Mouse (Mus musculus) lung, postnatal 0 days (tissue): Measurements from ENCODE around the gene Usp47.

Experiments
- CTCF ChIP-seq: IDR thresholded peaks from 2 replicates; pipeline ENCODE4 v1.5.1; 2016; ENCODE audit warnings: antibody characterized with exemption, mild to moderate bottlenecking
- EP300 ChIP-seq: IDR thresholded peaks from 2 replicates; pipeline ENCODE4 v1.6.1; 2016; ENCODE audit warnings: antibody characterized with exemption, mild to moderate bottlenecking, control low read depth

DNA sequence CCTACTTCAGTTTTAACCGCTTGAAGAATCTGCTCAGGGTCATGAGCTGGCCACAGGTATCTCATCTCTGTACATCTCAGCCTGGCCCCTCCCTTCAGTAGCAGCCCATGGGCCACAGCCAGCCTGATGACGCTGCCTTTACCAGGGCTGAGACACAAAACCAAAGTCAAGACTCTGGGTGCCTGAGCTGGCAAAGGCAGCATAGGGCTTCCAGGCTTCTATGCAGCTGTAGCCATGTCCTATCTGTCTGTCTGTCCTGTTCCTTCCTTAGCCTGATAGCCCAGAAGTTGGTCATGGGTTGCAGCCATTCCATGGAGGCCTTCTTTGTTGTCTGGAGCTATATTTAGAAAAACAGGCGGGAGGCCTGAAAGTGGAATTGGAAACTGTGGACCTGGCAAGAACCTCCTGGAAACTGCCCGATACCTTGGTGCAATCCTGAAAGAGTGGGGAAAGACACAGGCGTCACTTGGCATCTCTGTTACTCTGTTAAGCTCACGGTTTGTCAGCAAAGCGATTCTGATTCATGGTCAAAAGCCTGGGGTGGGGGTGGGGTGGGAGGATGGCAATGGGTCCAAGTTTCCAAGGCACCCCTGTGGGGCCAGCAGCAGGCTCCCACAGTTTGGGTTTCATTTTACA lies 102.4 kb downstream of the Usp47 start:
- TF ChIP-seq CTCF (no peak), EP300 (no peak)
